Mouse (Mus musculus): Measurements from ENCODE around the gene Rpl41.

DNA sequence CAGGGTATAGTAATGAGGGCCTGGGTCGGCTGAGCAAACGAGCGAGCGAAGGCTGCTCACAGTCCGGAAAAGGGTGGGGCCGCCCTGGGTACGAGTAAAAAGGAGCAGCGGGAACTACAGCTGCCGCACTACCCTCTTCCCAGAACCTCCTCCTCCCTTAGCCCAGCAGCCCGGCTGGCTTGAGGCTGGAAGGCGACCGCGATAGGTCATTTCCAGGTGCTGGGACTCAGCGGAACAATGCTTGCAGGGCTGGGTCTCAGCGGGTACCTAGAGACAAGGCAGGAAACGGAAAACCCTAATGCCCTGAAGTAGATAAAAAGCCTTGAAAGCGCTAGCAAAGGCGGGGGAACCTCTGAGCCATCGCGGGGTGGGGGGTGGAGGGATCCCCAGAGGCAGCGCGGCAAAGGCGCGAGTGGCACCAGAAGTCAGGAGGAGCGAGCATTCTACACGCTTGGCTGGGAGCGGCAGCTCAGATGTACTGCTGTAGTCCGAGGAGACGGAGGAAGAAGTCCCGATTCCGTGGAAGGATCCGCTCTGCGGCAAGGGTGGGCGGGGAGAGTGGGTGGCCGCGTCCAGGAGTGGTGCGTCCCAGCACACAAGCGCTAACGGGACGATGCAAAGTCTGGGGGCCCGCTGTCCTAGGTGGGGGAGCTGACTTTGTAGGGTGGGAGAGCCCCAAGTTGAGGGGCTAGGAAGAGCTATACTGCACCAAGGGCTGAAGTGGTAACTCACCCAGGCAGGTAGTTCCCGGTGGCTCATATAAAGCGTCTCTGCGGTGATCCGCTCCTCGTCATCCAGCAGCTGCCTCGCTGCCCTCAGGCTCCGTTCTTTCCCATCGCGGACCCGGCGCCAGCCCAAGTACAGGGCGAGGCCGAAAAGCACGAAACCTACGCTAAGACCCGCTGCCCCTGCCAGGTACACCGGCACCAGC lies 24.1 kb downstream of the Rpl41 start:
- TF ChIP-seq CTCF (conservative IDR thresholded peaks at IDR 0.05; ENCODE audit: low read length) (no peak), NANOG (IDR thresholded peaks at IDR 0.05; ENCODE audit: borderline replicate concordance, low read length) (no peak)
